Comparison of ENCODE assay signal across 18 mouse cellular contexts in genomic region chr7:113798605-113799255, GRCm38 (mm10). TPM values are rescaled to one million over a fixed set of nuclear protein-coding genes. Genes with fewer than 3 reads are reported as not detected.
DNase-seq lines count a peak whose midpoint lies in the region; ATAC-seq lines count a peak whose summit lies in the region.
"Had no signal": no experiment of that assay in that cellular context is flagged by ENCODE, and none has a peak within 500 bp of the region (broad histone marks: within the 10 kb centered on the region; RNA-seq: fewer than 3 reads in every experiment).

No protein-coding gene starts in this region.

- no peak overlapping the region for H3K4me3 ChIP-seq in forebrain, embryonic 16.5 days (replicated peaks; ENCODE audit: low read length)
- H3K4me3 ChIP-seq in forebrain, embryonic 14.5 days (ENCODE audit: low read depth, low read length), result no peak overlapping the region
- no peak overlapping the region for H3K4me3 ChIP-seq in hindbrain, embryonic 16.5 days (ENCODE audit: low read length)
- H3K4me3 ChIP-seq in hindbrain, embryonic 11.5 days (ENCODE audit: low read depth, low read length), result no peak overlapping the region
- no peak overlapping the region for H3K4me3 ChIP-seq in neural tube, embryonic 15.5 days (replicated peaks)
- H3K4me3 ChIP-seq: limb, embryonic 15.5 days had no signal

- DNase-seq in forebrain, embryonic 14.5 days (ENCODE audit: low spot score), result no peak
- DNase-seq in hindbrain, embryonic 11.5 days (ENCODE audit: low spot score), result no peak
- peak; percentile 27 to 32 for DNase-seq in right cerebral cortex, adult 2 months (ENCODE audit: low spot score in 2 of 2)
- DNase-seq in right cerebral cortex, postnatal 4 days, result no peak
- no peak for DNase-seq in liver
- DNase-seq: cerebellum, adult 11-12 months; cerebellum, postnatal 36 days; heart, postnatal 10 days; kidney, postnatal 10 days; lung, adult 18-20 months; midbrain, embryonic 14.5 days had no signal

- no peaks in the 10 kb centered on the region for H3K9me3 ChIP-seq in forebrain, embryonic 16.5 days (ENCODE audit: control insufficient read depth, low read length)
- no peaks in the 10 kb centered on the region for H3K9me3 ChIP-seq in forebrain, embryonic 14.5 days (replicated peaks; ENCODE audit: control insufficient read depth, low read length)
- H3K9me3 ChIP-seq in hindbrain, embryonic 16.5 days (ENCODE audit: control insufficient read depth, low read length), result no peaks in the 10 kb centered on the region
- H3K9me3 ChIP-seq in hindbrain, embryonic 11.5 days (ENCODE audit: control insufficient read depth, low read length), result no peaks in the 10 kb centered on the region
- H3K9me3 ChIP-seq in neural tube, embryonic 15.5 days (replicated peaks), result no peaks in the 10 kb centered on the region
- H3K9me3 ChIP-seq: limb, embryonic 15.5 days had no signal

- H3K4me2 ChIP-seq in forebrain, embryonic 16.5 days (ENCODE audit: low read length), result no peak overlapping the region
- no peak overlapping the region for H3K4me2 ChIP-seq in forebrain, embryonic 14.5 days (ENCODE audit: low read length)
- no peak overlapping the region for H3K4me2 ChIP-seq in hindbrain, embryonic 16.5 days (ENCODE audit: low read length)
- no peak overlapping the region for H3K4me2 ChIP-seq in hindbrain, embryonic 11.5 days (replicated peaks; ENCODE audit: low read depth, low read length)
- H3K4me2 ChIP-seq in neural tube, embryonic 15.5 days, result no peak overlapping the region
- H3K4me2 ChIP-seq: limb, embryonic 15.5 days had no signal

- no peaks in the 10 kb centered on the region for H3K4me1 ChIP-seq in forebrain, embryonic 16.5 days (replicated peaks; ENCODE audit: control insufficient read depth, insufficient read depth, low read length)
- H3K4me1 ChIP-seq in forebrain, embryonic 14.5 days (ENCODE audit: control insufficient read depth, insufficient read depth, low read length), result no peaks in the 10 kb centered on the region
- H3K4me1 ChIP-seq in hindbrain, embryonic 16.5 days (ENCODE audit: control insufficient read depth, insufficient read depth, low read depth, low read length), result no peaks in the 10 kb centered on the region
- H3K4me1 ChIP-seq in hindbrain, embryonic 11.5 days (replicated peaks; ENCODE audit: control insufficient read depth, insufficient read depth, low read length), result no peaks in the 10 kb centered on the region
- no peaks in the 10 kb centered on the region for H3K4me1 ChIP-seq in neural tube, embryonic 15.5 days
- H3K4me1 ChIP-seq: limb, embryonic 15.5 days had no signal

- no peak overlapping the region for H3K27ac ChIP-seq in forebrain, embryonic 16.5 days (ENCODE audit: low read length)
- H3K27ac ChIP-seq in forebrain, embryonic 14.5 days (ENCODE audit: low read depth, low read length), result no peak overlapping the region
- H3K27ac ChIP-seq in hindbrain, embryonic 16.5 days (ENCODE audit: low read depth, low read length), result no peak overlapping the region
- no peak overlapping the region for H3K27ac ChIP-seq in hindbrain, embryonic 11.5 days (ENCODE audit: low read depth, low read length)
- peak overlapping the region; percentile 18; the same call in 1 of the 2 replicates for H3K27ac ChIP-seq in neural tube, embryonic 15.5 days (replicated peaks)
- H3K27ac ChIP-seq: limb, embryonic 15.5 days; macrophage had no signal

- peak; percentile 33; the same call in 1 of the 2 replicates for ATAC-seq in forebrain, embryonic 16.5 days
- ATAC-seq in forebrain, embryonic 14.5 days, result no peak
- peak; percentile 93 for ATAC-seq in hindbrain, embryonic 16.5 days
- no peak for ATAC-seq in hindbrain, embryonic 11.5 days (ENCODE audit: low FRiP score)
- no peak; the same call in 1 of the 2 replicates for ATAC-seq in neural tube, embryonic 15.5 days (ENCODE audit: low FRiP score)
- ATAC-seq: intestine, embryonic 16.5 days; Patski had no signal

- 85% methylated on average over 6 of the region's 6 CpGs for WGBS in forebrain, embryonic 16.5 days
- WGBS in forebrain, embryonic 14.5 days, result 86% methylated on average over 6 of the region's 6 CpGs
- 69% methylated on average over 6 of the region's 6 CpGs for WGBS in hindbrain, embryonic 16.5 days
- 93% methylated on average over 6 of the region's 6 CpGs for WGBS in hindbrain, embryonic 11.5 days
- WGBS in neural tube, embryonic 15.5 days, result 79% methylated on average over 6 of the region's 6 CpGs

- no peaks in the 10 kb centered on the region for H3K27me3 ChIP-seq in forebrain, embryonic 16.5 days (replicated peaks; ENCODE audit: control insufficient read depth, insufficient read depth, low read length)
- no peaks in the 10 kb centered on the region for H3K27me3 ChIP-seq in forebrain, embryonic 14.5 days (replicated peaks; ENCODE audit: control insufficient read depth, insufficient read depth, low read length)
- H3K27me3 ChIP-seq in hindbrain, embryonic 16.5 days (replicated peaks; ENCODE audit: control insufficient read depth, insufficient read depth, low read length), result no peaks in the 10 kb centered on the region
- no peaks in the 10 kb centered on the region for H3K27me3 ChIP-seq in hindbrain, embryonic 11.5 days (ENCODE audit: control insufficient read depth, insufficient read depth, low read length)
- no peaks in the 10 kb centered on the region for H3K27me3 ChIP-seq in neural tube, embryonic 15.5 days (replicated peaks)
- H3K27me3 ChIP-seq: limb, embryonic 15.5 days had no signal

- no peaks in the 10 kb centered on the region for H3K36me3 ChIP-seq in forebrain, embryonic 16.5 days (ENCODE audit: control insufficient read depth, insufficient read depth)
- H3K36me3 ChIP-seq in forebrain, embryonic 14.5 days (ENCODE audit: control insufficient read depth, insufficient read depth, low read length), result no peaks in the 10 kb centered on the region
- H3K36me3 ChIP-seq in hindbrain, embryonic 16.5 days (ENCODE audit: control insufficient read depth, insufficient read depth, low read length), result no peaks in the 10 kb centered on the region
- no peaks in the 10 kb centered on the region for H3K36me3 ChIP-seq in hindbrain, embryonic 11.5 days (ENCODE audit: control insufficient read depth, insufficient read depth, low read length)
- H3K36me3 ChIP-seq in neural tube, embryonic 15.5 days, result no peaks in the 10 kb centered on the region
- H3K36me3 ChIP-seq: limb, embryonic 15.5 days had no signal

- H3K9ac ChIP-seq in forebrain, embryonic 16.5 days (replicated peaks; ENCODE audit: low read depth, low read length), result no peak overlapping the region
- H3K9ac ChIP-seq in forebrain, embryonic 14.5 days (ENCODE audit: low read length), result no peak overlapping the region
- no peak overlapping the region for H3K9ac ChIP-seq in hindbrain, embryonic 16.5 days (ENCODE audit: low read depth, low read length)
- no peak overlapping the region for H3K9ac ChIP-seq in hindbrain, embryonic 11.5 days (ENCODE audit: low read depth, low read length)
- no peak overlapping the region for H3K9ac ChIP-seq in neural tube, embryonic 15.5 days (replicated peaks)
- H3K9ac ChIP-seq: limb, embryonic 15.5 days had no signal

RNA-seq across cellular contexts. Expression of gene Spon1, which starts 32.9 kb away (rescaled TPM):
- polyA plus RNA-seq in forebrain, embryonic 16.5 days (2015; fragmentation: Nextera tagmentation; extraction: Ambion mirVana), result 13.6 and 19.3 TPM in 2 replicates
- polyA plus RNA-seq in forebrain, embryonic 14.5 days (2014; fragmentation: Nextera tagmentation; extraction: Ambion mirVana), result 10.4 and 15.2 TPM in 2 replicates
- 64.3 and 77.1 TPM in 2 replicates for polyA plus RNA-seq in hindbrain, embryonic 16.5 days (2015; fragmentation: Nextera tagmentation; extraction: Ambion mirVana)
- polyA plus RNA-seq in hindbrain, embryonic 11.5 days (2014; fragmentation: Nextera tagmentation; extraction: Ambion mirVana), result 47.7 and 72.3 TPM in 2 replicates
- polyA plus RNA-seq in neural tube, embryonic 15.5 days (2015; fragmentation: Nextera tagmentation; extraction: Ambion mirVana), result 68.8 and 75.3 TPM in 2 replicates
- polyA plus RNA-seq: macrophage had no signal

Comparison
In these comparisons a context has a peak if more than half of its experiments do, and no peak if none do; other contexts are left out.
1. ATAC-seq: peak in forebrain, embryonic 16.5 days (single experiment) and hindbrain, embryonic 16.5 days (single experiment); none in forebrain, embryonic 14.5 days (single experiment), hindbrain, embryonic 11.5 days (single experiment) and neural tube, embryonic 15.5 days (single experiment).
2. DNase-seq: peak in right cerebral cortex, adult 2 months (2 of 2); none in forebrain, embryonic 14.5 days (single experiment), hindbrain, embryonic 11.5 days (single experiment), right cerebral cortex, postnatal 4 days (single experiment) and liver (single experiment).